Mouse (Mus musculus) embryonic facial prominence, embryonic 15.5 days (tissue): Measurements from ENCODE around the gene Psd. TPM values are rescaled to one million over a fixed set of nuclear protein-coding genes. Genes with fewer than 3 reads are reported as not detected.

ENCODE experiments used
- ATAC-seq: fragments of 200-750 bp; cut with Nextera tagmentation; 2 replicates; pipeline ENCODE4 v1.8.0; 2017; ENCODE audit warnings: low read depth, moderate TSS enrichment; ENCODE audit not compliant: insufficient number of reproducible peaks, low FRiP score, low TSS enrichment
- H3K27ac ChIP-seq: fragments of 300-500 bp; sonication (generic); replicated peaks from 2 replicates; pipeline ENCODE4 v1.5.1; 2015; ENCODE audit warnings: mild to moderate bottlenecking, inconsistent platforms
- H3K27me3 ChIP-seq: fragments of 300-500 bp; sonication (generic); 2 replicates; pipeline ENCODE4 v1.6.1; 2015; ENCODE audit warnings: inconsistent platforms
- H3K36me3 ChIP-seq: fragments of 300-500 bp; sonication (generic); 2 replicates; pipeline ENCODE4 v1.6.1; 2015; ENCODE audit warnings: mild to moderate bottlenecking, inconsistent platforms
- H3K4me1 ChIP-seq: fragments of 300-500 bp; sonication (generic); 2 replicates; pipeline ENCODE4 v1.6.1; 2015; ENCODE audit warnings: inconsistent platforms
- H3K4me2 ChIP-seq: fragments of 300-500 bp; sonication (generic); replicated peaks from 2 replicates; pipeline ENCODE4 v1.6.1; 2015; ENCODE audit warnings: mild to moderate bottlenecking, inconsistent platforms
- H3K4me3 ChIP-seq: fragments of 300-500 bp; sonication (generic); replicated peaks from 2 replicates; pipeline ENCODE4 v1.5.1; 2015; ENCODE audit warnings: mild to moderate bottlenecking, inconsistent platforms
- H3K9ac ChIP-seq: fragments of 300-500 bp; sonication (generic); 2 replicates; pipeline ENCODE4 v1.6.1; 2015; ENCODE audit warnings: inconsistent platforms
- H3K9me3 ChIP-seq: fragments of 300-500 bp; sonication (generic); replicated peaks from 2 replicates; pipeline ENCODE4 v1.6.1; 2016; ENCODE audit warnings: inconsistent platforms
- WGBS: fragments of 180-500 bp; shearing (Covaris S2); methylation state at CpG from one replicate; pipeline ENCODE4 v1.1.7; 2015; 5-methylcytosine and 5-hydroxymethylcytosine counted together
- microRNA counts: library from miRNA; unstranded; fragments of <30 nt; microRNA quantifications from one replicate; lab custom pipeline; 2016
- microRNA-seq: library from miRNA; unstranded; fragments of <30 nt; microRNA quantifications from one replicate; pipeline ENCODE4, GENCODE M21; 2016; ENCODE audit warnings: borderline number of aligned reads
- polyA plus RNA-seq: library from polyadenylated mRNA; unstranded; fragments of >200 nt; fragmentation: Nextera tagmentation; extraction: Ambion mirVana; gene quantifications from 2 replicates; pipeline ENCODE4 v1.2.1, GENCODE M21; 2015

Psd gene
- polyA plus RNA-seq, 1 experiment from 2014 or later: 9.8 TPM

- H3K27ac ChIP-seq: no peak overlapping the region
- H3K9me3 ChIP-seq: no peaks in the 10 kb centered on the region
- peaks cover 79% of the 10 kb centered on the region for H3K36me3 ChIP-seq
- H3K9ac ChIP-seq: no peak overlapping the region
- H3K27me3 ChIP-seq: no peaks in the 10 kb centered on the region
- H3K4me3 ChIP-seq: no peak overlapping the region
- no peaks in the 10 kb centered on the region for H3K4me1 ChIP-seq
- whole genome bisulfite sequencing: 91% methylated on average over 4 of the region's 4 CpGs
- no peak for ATAC-seq
- no peak overlapping the region for H3K4me2 ChIP-seq
Measured at GRCm38 (mm10) chr19:46284686-46285085, 42.3 kb downstream of the Psd start.

GRCm38 (mm10) chr19:46282081-46282849, 44.7 kb downstream of the Psd start:
- Histone ChIP-seq H3K9me3 (no peaks in the 10 kb centered on the region), H3K27me3 (no peaks in the 10 kb centered on the region), H3K36me3 (peaks cover 85% of the 10 kb centered on the region), H3K4me2 (no peak overlapping the region), H3K9ac (no peak overlapping the region), H3K27ac (no peak overlapping the region), H3K4me3 (no peak overlapping the region), H3K4me1 (no peaks in the 10 kb centered on the region)
- 91% methylated on average over 11 of the region's 11 CpGs for WGBS
- ATAC-seq: no peak

- Histone ChIP-seq H3K36me3 (peaks cover 68% of the 10 kb centered on the region), H3K27ac (no peak overlapping the region), H3K9me3 (no peaks in the 10 kb centered on the region), H3K9ac (no peak overlapping the region), H3K4me2 (no peak overlapping the region), H3K4me3 (no peak overlapping the region), H3K27me3 (no peaks in the 10 kb centered on the region), H3K4me1 (no peaks in the 10 kb centered on the region)
- no peak for ATAC-seq
Measured at GRCm38 (mm10) chr19:46275307-46275706, 51.6 kb downstream of the Psd start.

DNA sequence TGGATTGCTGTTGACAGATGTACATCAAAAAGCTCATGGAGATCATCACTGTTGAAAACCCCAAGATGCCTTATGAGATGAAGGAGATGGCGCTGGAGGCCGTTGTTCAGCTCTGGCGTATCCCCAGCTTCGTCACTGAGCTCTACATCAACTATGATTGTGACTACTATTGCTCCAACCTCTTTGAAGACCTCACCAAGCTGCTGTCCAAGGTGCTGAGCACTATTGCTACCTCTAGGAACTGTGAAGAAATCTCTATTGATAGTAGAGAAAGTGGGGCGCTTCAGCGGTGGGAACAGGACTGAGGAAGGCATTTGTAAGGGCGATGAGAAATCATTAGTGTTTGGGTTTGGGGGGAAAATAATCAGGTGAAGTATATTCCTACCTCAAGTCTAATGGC, 62.2 kb downstream of the Psd start:
- Histone ChIP-seq H3K4me2 (no peak overlapping the region), H3K4me3 (no peak overlapping the region), H3K9ac (no peak overlapping the region), H3K36me3 (peaks cover 98% of the 10 kb centered on the region), H3K9me3 (no peaks in the 10 kb centered on the region), H3K4me1 (no peaks in the 10 kb centered on the region), H3K27ac (no peak overlapping the region), H3K27me3 (no peaks in the 10 kb centered on the region)
- no peak for ATAC-seq
- 87% methylated on average over 7 of the region's 7 CpGs for WGBS

MicroRNAs encoded within 50 kb of the gene (microRNA counts, 519-probe panel; counts per million panel counts)
- microRNA mmu-miR-146b (lab: Ali Mortazavi, UCI): 2,042 counts per million, percentile 41 among the panel's probes with 10 or more counts

Small RNA genes lying within 50 kb of the gene (microRNA-seq; reads per million reads assigned to microRNA genes)
- 1.2 reads per million for gene Mir146b

Other genes with a start within 250 kb of the Psd start
- gene Elovl3, start 195.3 kb downstream of the Psd start, polyA plus RNA-seq: 1.6 and 3.7 TPM in 2 replicates
- gene Pitx3, start 178.8 kb downstream of the Psd start, polyA plus RNA-seq: 10.4 and 12.4 TPM in 2 replicates
- gene Gbf1, start 174.6 kb downstream of the Psd start, polyA plus RNA-seq: 61.2 and 67.1 TPM in 2 replicates
- gene Nfkb2, start 22.8 kb downstream of the Psd start, polyA plus RNA-seq: 15.3 and 16.1 TPM in 2 replicates
- gene Fbxl15, start 1.0 kb upstream of the Psd start, polyA plus RNA-seq: 16.4 TPM in 2 replicates
- 167 and 168 TPM in 2 replicates for gene Cuedc2, start 11.5 kb upstream of the Psd start, polyA plus RNA-seq
- gene Mfsd13a, start 14.0 kb upstream of the Psd start, polyA plus RNA-seq: 4.3 and 4.4 TPM in 2 replicates
- gene 2310034G01Rik, start 23.1 kb upstream of the Psd start, polyA plus RNA-seq: 3.5 and 5.3 TPM in 2 replicates
- gene Actr1a, start 68.6 kb upstream of the Psd start, polyA plus RNA-seq: 149 and 153 TPM in 2 replicates
- 36.0 and 38.4 TPM in 2 replicates for gene Sufu, start 69.7 kb upstream of the Psd start, polyA plus RNA-seq
- gene Trim8, start 174.5 kb upstream of the Psd start, polyA plus RNA-seq: 20.7 and 21.7 TPM in 2 replicates
- 149 TPM in 2 replicates for gene Arl3, start 246.0 kb upstream of the Psd start, polyA plus RNA-seq
- gene Sfxn2, start 246.2 kb upstream of the Psd start, polyA plus RNA-seq: 21.8 and 21.9 TPM in 2 replicates